In the genomic region with DNA sequence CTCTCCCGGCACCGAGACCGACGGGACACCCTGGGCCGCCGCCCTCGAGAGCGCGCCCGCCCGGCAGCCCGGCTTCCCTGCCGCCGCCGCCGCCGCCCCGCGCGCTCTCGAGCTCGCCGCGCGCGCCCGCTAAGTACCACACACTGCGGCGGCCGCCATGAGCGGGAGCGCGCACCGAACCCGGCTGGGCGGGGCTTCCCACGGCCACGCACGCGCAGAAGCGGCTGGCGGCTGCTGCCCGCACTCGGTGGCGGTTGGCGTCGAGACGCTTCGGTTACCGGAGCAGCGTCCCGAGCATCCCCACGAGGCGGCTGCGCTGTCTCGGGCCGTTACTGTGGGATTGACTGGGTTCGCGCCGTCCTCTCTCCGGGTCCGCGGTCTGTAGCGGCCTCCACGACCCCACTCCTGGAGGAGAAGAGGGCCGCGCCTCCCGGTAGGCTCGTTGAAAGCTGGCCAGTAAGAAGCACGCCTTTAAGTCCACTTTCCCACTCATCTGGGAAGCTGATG, we compare ENCODE assay signal across 8 mouse cellular contexts. TPM values are rescaled to one million over a fixed set of nuclear protein-coding genes. Genes with fewer than 3 reads are reported as not detected.
DNase-seq lines count a peak whose midpoint lies in the region; ATAC-seq lines count a peak whose summit lies in the region.

No protein-coding gene starts in this region.

- H3K27me3 ChIP-seq in intestine, embryonic 16.5 days (replicated peaks; ENCODE audit: control insufficient read depth, insufficient read depth, low read length) = no peaks in the 10 kb centered on the region
- no peaks in the 10 kb centered on the region for H3K27me3 ChIP-seq in midbrain, embryonic 10.5 days (ENCODE audit: low read depth, poor library complexity, severe bottlenecking)

- peak overlapping the region; percentile 97 for H3K27ac ChIP-seq in intestine, embryonic 16.5 days (ENCODE audit: low read length)
- H3K27ac ChIP-seq in midbrain, embryonic 10.5 days (replicated peaks) = peak overlapping the region; percentile 100

- intact Hi-C loops in left cerebral cortex, postnatal 36 days (cut with DNase I) = loop anchor here (5.0 kb wide), 1 partner anchor 136 kb away; no protein-coding TSS in a partner anchor

- H3K4me3 ChIP-seq in intestine, embryonic 16.5 days (ENCODE audit: low read length) = peak overlapping the region; percentile 87
- H3K4me3 ChIP-seq in midbrain, embryonic 10.5 days = peak overlapping the region; percentile 94

- H3K9me3 ChIP-seq in intestine, embryonic 16.5 days (ENCODE audit: control insufficient read depth, low read length) = no peaks in the 10 kb centered on the region
- H3K9me3 ChIP-seq in midbrain, embryonic 10.5 days (replicated peaks) = no peaks in the 10 kb centered on the region

- no peaks in the 10 kb centered on the region for H3K36me3 ChIP-seq in intestine, embryonic 16.5 days (ENCODE audit: control insufficient read depth, insufficient read depth, low read length)
- H3K36me3 ChIP-seq in midbrain, embryonic 10.5 days = no peaks in the 10 kb centered on the region

- ATAC-seq in intestine, embryonic 16.5 days = peak; percentile 90

- DNase-seq in adrenal gland, adult 8-10 months = peak; percentile 86
- peak; percentile 83 for DNase-seq in embryo, embryonic 11.5 days (ENCODE audit: low read depth, low spot score)
- peak; percentile 93 to 95 for DNase-seq in gastrocnemius, postnatal 4 days (ENCODE audit: low spot score in 2 of 2)
- peak; percentile 93 to 96 for DNase-seq in left cerebral cortex, postnatal 36 days (ENCODE audit: low spot score in 2 of 2)
- peak; percentile 92 for DNase-seq in midbrain, embryonic 10.5 days (ENCODE audit: low spot score)
- peak; percentile 84 to 87 for DNase-seq in right cerebral cortex, postnatal 36 days (ENCODE audit: low spot score in 2 of 2)
- peak; percentile 92 to 94 for DNase-seq in urinary bladder, postnatal 4 days (ENCODE audit: low spot score in 2 of 2)

- under 1% methylated on average over 51 of the region's 70 CpGs for WGBS in intestine, embryonic 16.5 days
- under 1% methylated on average over 70 of the region's 70 CpGs for WGBS in midbrain, embryonic 10.5 days

- peak overlapping the region; percentile 67 for H3K4me2 ChIP-seq in intestine, embryonic 16.5 days (ENCODE audit: low read depth, low read length)

- peaks cover 18% of the 10 kb centered on the region for H3K4me1 ChIP-seq in intestine, embryonic 16.5 days (ENCODE audit: control insufficient read depth, insufficient read depth, low read length)
- peaks cover 38% of the 10 kb centered on the region for H3K4me1 ChIP-seq in midbrain, embryonic 10.5 days

- peak overlapping the region; percentile 99 for H3K9ac ChIP-seq in intestine, embryonic 16.5 days (ENCODE audit: low read depth, low read length)

RNA-seq across cellular contexts. Expression of a gene that starts 0.3 kb away (rescaled TPM):
- total RNA-seq in adrenal gland, adult 8-10 months (2022) = 10 to 100 TPM; 17.7 to 23.7 (median 19.7) TPM
- 10 to 100 TPM; 21.4 to 26.0 TPM for total RNA-seq in gastrocnemius, postnatal 4 days (2021)
- 16.3 and 21.7 TPM in 2 replicates for polyA plus RNA-seq in intestine, embryonic 16.5 days (2015; fragmentation: Nextera tagmentation; extraction: Ambion mirVana)
- 10 to 100 TPM; 31.5 to 34.2 TPM for total RNA-seq in left cerebral cortex, postnatal 36 days (2021)
- polyA plus RNA-seq in midbrain, embryonic 10.5 days (2016; fragmentation: Nextera tagmentation; extraction: Ambion mirVana) = 55.1 and 56.8 TPM in 2 replicates

RNA-seq across cellular contexts. Expression of a gene that starts 0.5 kb away (rescaled TPM):
- total RNA-seq in adrenal gland, adult 8-10 months (2022) = 1 to 10 TPM; 2.0 to 5.3 (median 2.6) TPM
- 1 to 10 TPM; 6.7 to 8.3 TPM for total RNA-seq in gastrocnemius, postnatal 4 days (2021)
- 0.91 and 2.1 TPM in 2 replicates for polyA plus RNA-seq in intestine, embryonic 16.5 days (2015; fragmentation: Nextera tagmentation; extraction: Ambion mirVana)
- total RNA-seq in left cerebral cortex, postnatal 36 days (2021) = 1 to 10 TPM; 2.4 to 4.0 TPM
- polyA plus RNA-seq in midbrain, embryonic 10.5 days (2016; fragmentation: Nextera tagmentation; extraction: Ambion mirVana) = 4.7 and 5.6 TPM in 2 replicates

Comparison
In these comparisons a context has a peak if more than half of its experiments do, and no peak if none do; other contexts are left out.
1. Peak in every context shown above with its lines: DNase-seq, ATAC-seq, H3K4me3 ChIP-seq and H3K27ac ChIP-seq.